Comparison of ENCODE assay signal across 14 mouse cellular contexts in the genomic region with DNA sequence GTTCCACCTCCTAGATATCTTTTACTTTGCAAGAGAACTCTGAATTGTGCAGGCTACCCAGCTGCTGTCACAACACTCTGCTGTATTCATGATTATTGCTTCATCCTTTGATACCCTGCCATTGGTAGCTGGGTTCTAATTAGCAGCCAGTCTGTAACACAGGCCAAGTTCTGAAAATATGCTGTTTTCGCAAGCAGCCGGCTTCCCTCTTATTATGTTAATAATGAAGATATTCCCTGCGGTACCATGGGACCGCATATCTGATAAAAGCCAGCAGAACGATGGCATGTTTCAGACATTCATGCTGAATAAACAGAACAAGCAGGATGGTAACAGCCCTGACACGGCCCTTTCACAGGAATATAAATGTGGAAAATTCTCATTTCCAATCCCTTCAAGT.
DNase-seq lines count a peak whose midpoint lies in the region; ATAC-seq and TF ChIP-seq lines count a peak whose summit lies in the region.
"Had no signal": no experiment of that assay in that cellular context is flagged by ENCODE, and none has a peak within 500 bp of the region (broad histone marks: within the 10 kb centered on the region; RNA-seq: fewer than 3 reads in every experiment).

No protein-coding gene starts in this region.

- no peak overlapping the region for H3K4me2 ChIP-seq in hindbrain, embryonic 12.5 days (replicated peaks)
- H3K4me2 ChIP-seq in forebrain, postnatal 0 days (ENCODE audit: low read depth): no peak overlapping the region
- H3K4me2 ChIP-seq in midbrain, embryonic 13.5 days (replicated peaks): no peak overlapping the region
- H3K4me2 ChIP-seq: lung, embryonic 14.5 days; stomach, embryonic 15.5 days had no signal

- TF ChIP-seq POLR2A in brain, embryonic 14.5 days (IDR thresholded peaks at IDR 0.05; ENCODE audit: borderline replicate concordance, extremely low read depth, insufficient read depth, insufficient read length, poor library complexity, severe bottlenecking): no peak

- no peak for DNase-seq in hindbrain, embryonic 10.5 days (ENCODE audit: low spot score)
- DNase-seq in brain, embryonic 14.5 days (ENCODE audit: low read depth): peak; percentile 91
- DNase-seq in forebrain, postnatal 0 days: peak; percentile 65
- DNase-seq in ovary, postnatal 14 days (ENCODE audit: low spot score): no peak
- no peak for DNase-seq in left cerebral cortex, postnatal 25 days (ENCODE audit: low spot score in 2 of 2)
- DNase-seq: cerebellum, adult 9-10 months; gastrocnemius, postnatal 36 days; heart, postnatal 10 days; lung, embryonic 14.5 days; thymus, postnatal 36 days had no signal

- H3K4me3 ChIP-seq in hindbrain, embryonic 12.5 days: no peak overlapping the region
- H3K4me3 ChIP-seq in hindbrain, embryonic 10.5 days: no peak overlapping the region
- no peak overlapping the region for H3K4me3 ChIP-seq in forebrain, postnatal 0 days (ENCODE audit: low read depth, low read length)
- H3K4me3 ChIP-seq in midbrain, embryonic 13.5 days (replicated peaks): no peak overlapping the region
- H3K4me3 ChIP-seq: stomach, embryonic 15.5 days had no signal

- H3K27ac ChIP-seq in hindbrain, embryonic 12.5 days: no peak overlapping the region
- no peak overlapping the region for H3K27ac ChIP-seq in hindbrain, embryonic 10.5 days
- peak overlapping the region; percentile 17; the same call in 1 of the 2 replicates for H3K27ac ChIP-seq in forebrain, postnatal 0 days (ENCODE audit: low read depth, low read length)
- H3K27ac ChIP-seq in midbrain, embryonic 13.5 days: peak overlapping the region; percentile 12; the same call in 1 of the 2 replicates
- H3K27ac ChIP-seq: stomach, embryonic 15.5 days had no signal

- H3K36me3 ChIP-seq in hindbrain, embryonic 12.5 days: no peaks in the 10 kb centered on the region
- no peaks in the 10 kb centered on the region for H3K36me3 ChIP-seq in hindbrain, embryonic 10.5 days
- no peaks in the 10 kb centered on the region for H3K36me3 ChIP-seq in forebrain, postnatal 0 days (ENCODE audit: insufficient read depth)
- no peaks in the 10 kb centered on the region for H3K36me3 ChIP-seq in midbrain, embryonic 13.5 days
- H3K36me3 ChIP-seq: stomach, embryonic 15.5 days had no signal

- peak; percentile 46; the same call in 1 of the 2 replicates for ATAC-seq in hindbrain, embryonic 12.5 days (ENCODE audit: low FRiP score)
- peak; percentile 94 for ATAC-seq in forebrain, postnatal 0 days
- ATAC-seq in midbrain, embryonic 13.5 days: peak; percentile 78
- ATAC-seq: intestine, postnatal 0 days had no signal

- no peaks in the 10 kb centered on the region for H3K9me3 ChIP-seq in hindbrain, embryonic 12.5 days (replicated peaks)
- H3K9me3 ChIP-seq in hindbrain, embryonic 10.5 days: no peaks in the 10 kb centered on the region
- no peaks in the 10 kb centered on the region for H3K9me3 ChIP-seq in forebrain, postnatal 0 days (ENCODE audit: low read length)
- no peaks in the 10 kb centered on the region for H3K9me3 ChIP-seq in midbrain, embryonic 13.5 days
- H3K9me3 ChIP-seq: stomach, embryonic 15.5 days had no signal

- 69% methylated on average over 6 of the region's 6 CpGs for WGBS in hindbrain, embryonic 12.5 days
- 81% methylated on average over 6 of the region's 6 CpGs for WGBS in hindbrain, embryonic 10.5 days
- 13% methylated on average over 6 of the region's 6 CpGs for WGBS in forebrain, postnatal 0 days
- WGBS in midbrain, embryonic 13.5 days: 35% methylated on average over 6 of the region's 6 CpGs

- no peak for TF ChIP-seq CTCF in brain, embryonic 14.5 days (IDR thresholded peaks at IDR 0.05; ENCODE audit: borderline replicate concordance, extremely low read depth, insufficient read depth, insufficient read length)
- TF ChIP-seq CTCF in forebrain, postnatal 0 days (IDR thresholded peaks at IDR 0.05; ENCODE audit: low read depth): no peak

- H3K4me1 ChIP-seq in hindbrain, embryonic 12.5 days: no peaks in the 10 kb centered on the region
- no peaks in the 10 kb centered on the region for H3K4me1 ChIP-seq in hindbrain, embryonic 10.5 days (replicated peaks)
- no peaks in the 10 kb centered on the region for H3K4me1 ChIP-seq in forebrain, postnatal 0 days (ENCODE audit: insufficient read depth)
- peaks cover 14% of the 10 kb centered on the region for H3K4me1 ChIP-seq in midbrain, embryonic 13.5 days (replicated peaks)
- H3K4me1 ChIP-seq: stomach, embryonic 15.5 days had no signal

- no peak overlapping the region for H3K9ac ChIP-seq in hindbrain, embryonic 12.5 days
- H3K9ac ChIP-seq in forebrain, postnatal 0 days: peak overlapping the region; percentile 18; the same call in 1 of the 2 replicates
- 0 out of 2 replicates have a peak overlapping the region, but pooled peaks have one; percentile 14 for H3K9ac ChIP-seq in midbrain, embryonic 13.5 days (replicated peaks)
- H3K9ac ChIP-seq: lung, embryonic 14.5 days; stomach, embryonic 15.5 days had no signal

- intact Hi-C loops in left cerebral cortex, postnatal 25 days (cut with DNase I): no loop called here

- no peaks in the 10 kb centered on the region for H3K27me3 ChIP-seq in hindbrain, embryonic 12.5 days
- H3K27me3 ChIP-seq in hindbrain, embryonic 10.5 days (ENCODE audit: insufficient read depth, poor library complexity, severe bottlenecking): no peaks in the 10 kb centered on the region
- H3K27me3 ChIP-seq in forebrain, postnatal 0 days (ENCODE audit: insufficient read depth, low read length): no peaks in the 10 kb centered on the region
- no peaks in the 10 kb centered on the region for H3K27me3 ChIP-seq in midbrain, embryonic 13.5 days
- H3K27me3 ChIP-seq: stomach, embryonic 15.5 days had no signal

Comparison
In these comparisons a context has a peak if more than half of its experiments do, and no peak if none do; other contexts are left out.
1. H3K27ac ChIP-seq: peak in forebrain, postnatal 0 days (single experiment) and midbrain, embryonic 13.5 days (single experiment); none in hindbrain, embryonic 12.5 days (single experiment) and hindbrain, embryonic 10.5 days (single experiment).
2. DNase-seq: peak in brain, embryonic 14.5 days (single experiment) and forebrain, postnatal 0 days (single experiment); none in hindbrain, embryonic 10.5 days (single experiment), ovary, postnatal 14 days (single experiment) and left cerebral cortex, postnatal 25 days (0 of 2).
3. Peak in every context shown above with its lines, with median percentiles within 50 percentile points of each other: ATAC-seq.